Mouse (Mus musculus): Measurements from ENCODE around the gene Ackr3. TPM values are rescaled to one million over a fixed set of nuclear protein-coding genes. Genes with fewer than 3 reads are reported as not detected.
A peak's percentile ranks its signal among the peaks of the same experiment; 100 is the strongest.

Gene Ackr3
- polyA plus RNA-seq (2021): 37.6 TPM

GRCm38 (mm10) chr1:90203783-90204690 lies at the start of gene Ackr3:
Gene Ackr3, plus strand, starts transcription at chr1:90203980.
- in situ Hi-C loops (cut with MboI; ENCODE audit: low pct_unique_long_range_greater_than_20kb): loop anchor here (5.0 kb wide), 2 partner anchors 142 to 388 kb away; no protein-coding TSS in a partner anchor
- H3K27me3 ChIP-seq: no peaks in the 10 kb centered on the region
- DNase-seq (ENCODE audit: low read depth, low spot score) (peak; percentile 64), ATAC-seq (peak; percentile 67)
- ChIA-PET CTCF (interaction anchor here (0.8 to 8.2 kb wide), 22 partner anchors 11 to 387 kb away, joined by 3 to 78 read pairs (median 3); no protein-coding TSS in a partner anchor), POLR2A (interaction anchor here (0.6 to 2.9 kb wide), 11 partner anchors 8 to 389 kb away, joined by 3 to 12 read pairs (median 3); no protein-coding TSS in a partner anchor)
- no peak for TF ChIP-seq CTCF (IDR thresholded peaks at IDR 0.05)

GRCm38 (mm10) chr1:90156589-90156988 lies 47.2 kb upstream of the Ackr3 start:
- ChIA-PET POLR2A (no interaction called here), CTCF (no interaction called here)
- in situ Hi-C loops (cut with MboI; ENCODE audit: low pct_unique_long_range_greater_than_20kb): no loop called here
- no peaks in the 10 kb centered on the region for H3K27me3 ChIP-seq
- DNase-seq (ENCODE audit: low read depth, low spot score): no peak
- TF ChIP-seq CTCF (IDR thresholded peaks at IDR 0.05): no peak
- ATAC-seq: no peak

- ChIA-PET CTCF (no interaction called here), POLR2A (no interaction called here)
- no peak for TF ChIP-seq CTCF (IDR thresholded peaks at IDR 0.05)
- in situ Hi-C loops (cut with MboI; ENCODE audit: low pct_unique_long_range_greater_than_20kb): no loop called here
- DNase-seq (ENCODE audit: low read depth, low spot score): no peak
- no peak for ATAC-seq
- H3K27me3 ChIP-seq: no peaks in the 10 kb centered on the region
Measured at GRCm38 (mm10) chr1:90159927-90160326, 43.9 kb upstream of the Ackr3 start.

GRCm38 (mm10) chr1:90161623-90162022 lies 42.2 kb upstream of the Ackr3 start:
- H3K27me3 ChIP-seq: no peaks in the 10 kb centered on the region
- ChIA-PET CTCF (no interaction called here), POLR2A (no interaction called here)
- DNase-seq (ENCODE audit: low read depth, low spot score) (no peak), ATAC-seq (no peak)
- in situ Hi-C loops (cut with MboI; ENCODE audit: low pct_unique_long_range_greater_than_20kb): no loop called here
- no peak for TF ChIP-seq CTCF (IDR thresholded peaks at IDR 0.05)

GRCm38 (mm10) chr1:90162379-90162857 lies 41.4 kb upstream of the Ackr3 start:
- in situ Hi-C loops (cut with MboI; ENCODE audit: low pct_unique_long_range_greater_than_20kb): no loop called here
- H3K27me3 ChIP-seq: no peaks in the 10 kb centered on the region
- no peak for TF ChIP-seq CTCF (IDR thresholded peaks at IDR 0.05)
- ATAC-seq: no peak
- POLR2A ChIA-PET: interaction anchor here (0.6 kb wide), 1 partner anchor 12 kb away, joined by 4 read pairs; no protein-coding TSS in a partner anchor
- CTCF ChIA-PET: interaction anchor here (0.9 to 1.2 kb wide), 2 partner anchors 37 to 430 kb away, joined by 3 read pairs; no protein-coding TSS in a partner anchor
- no peak for DNase-seq (ENCODE audit: low read depth, low spot score)

- TF ChIP-seq CTCF (IDR thresholded peaks at IDR 0.05): no peak
- in situ Hi-C loops (cut with MboI; ENCODE audit: low pct_unique_long_range_greater_than_20kb): no loop called here
- DNase-seq (ENCODE audit: low read depth, low spot score) (no peak), ATAC-seq (no peak)
- POLR2A ChIA-PET: interaction anchor here (1.1 kb wide), 1 partner anchor 11 kb away, joined by 3 read pairs; no protein-coding TSS in a partner anchor
- H3K27me3 ChIP-seq: no peaks in the 10 kb centered on the region
- CTCF ChIA-PET: interaction anchor here (0.9 to 1.2 kb wide), 3 partner anchors 12 to 429 kb away, joined by 3 read pairs; no protein-coding TSS in a partner anchor
Measured at GRCm38 (mm10) chr1:90163161-90163560, 40.6 kb upstream of the Ackr3 start.

GRCm38 (mm10) chr1:90164319-90164718 lies 39.5 kb upstream of the Ackr3 start:
- POLR2A ChIA-PET: interaction anchor here (1.1 kb wide), 1 partner anchor 12 kb away, joined by 3 read pairs; no protein-coding TSS in a partner anchor
- CTCF ChIA-PET: interaction anchor here (0.8 to 1.2 kb wide), 4 partner anchors 10 to 34 kb away, joined by 3 read pairs; no protein-coding TSS in a partner anchor

GRCm38 (mm10) chr1:90174338-90174737 lies 29.4 kb upstream of the Ackr3 start:
- ATAC-seq: no peak
- DNase-seq (ENCODE audit: low read depth, low spot score): no peak
- H3K27me3 ChIP-seq: no peaks in the 10 kb centered on the region
- ChIA-PET CTCF (interaction anchor here (1.1 to 2.3 kb wide), 3 partner anchors 9 to 30 kb away, joined by 3 to 6 read pairs (median 6); no protein-coding TSS in a partner anchor), POLR2A (no interaction called here)
- in situ Hi-C loops (cut with MboI; ENCODE audit: low pct_unique_long_range_greater_than_20kb): no loop called here
- TF ChIP-seq CTCF (IDR thresholded peaks at IDR 0.05): no peak

More at GRCm38 (mm10) chr1:90164319-90164718, 39.5 kb upstream of the Ackr3 start:
- in situ Hi-C loops (cut with MboI; ENCODE audit: low pct_unique_long_range_greater_than_20kb): no loop called here
- DNase-seq (ENCODE audit: low read depth, low spot score): peak; percentile 53
- no peaks in the 10 kb centered on the region for H3K27me3 ChIP-seq
- ATAC-seq: peak; percentile 21
- no peak for TF ChIP-seq CTCF (IDR thresholded peaks at IDR 0.05)

GRCm38 (mm10) chr1:90176223-90176622 lies 27.6 kb upstream of the Ackr3 start:
- no peak for TF ChIP-seq CTCF (IDR thresholded peaks at IDR 0.05)
- ChIA-PET POLR2A (no interaction called here), CTCF (interaction anchor here (1.4 kb wide), 1 partner anchor 9 kb away, joined by 3 read pairs; no protein-coding TSS in a partner anchor)
- no peak for ATAC-seq
- H3K27me3 ChIP-seq: no peaks in the 10 kb centered on the region
- no peak for DNase-seq (ENCODE audit: low read depth, low spot score)
- in situ Hi-C loops (cut with MboI; ENCODE audit: low pct_unique_long_range_greater_than_20kb): no loop called here

GRCm38 (mm10) chr1:90177565-90177964 lies 26.2 kb upstream of the Ackr3 start:
- in situ Hi-C loops (cut with MboI; ENCODE audit: low pct_unique_long_range_greater_than_20kb): no loop called here
- ATAC-seq (no peak), DNase-seq (ENCODE audit: low read depth, low spot score) (no peak)
- H3K27me3 ChIP-seq: no peaks in the 10 kb centered on the region
- CTCF ChIA-PET: interaction anchor here (1.4 kb wide), 1 partner anchor 11 kb away, joined by 3 read pairs; no protein-coding TSS in a partner anchor
- POLR2A ChIA-PET: no interaction called here
- no peak for TF ChIP-seq CTCF (IDR thresholded peaks at IDR 0.05)
